Mouse (Mus musculus) kidney, adult 2 months (tissue): ENCODE data around the gene Zfp13.

ENCODE experiments used
- CTCF ChIP-seq: fragments of 200-500 bp; conservative IDR thresholded peaks from 2 replicates; pipeline ENCODE4 v1.5.1; 2011; ENCODE audit warnings: low read depth, mild to moderate bottlenecking, control low read depth, low read length, moderate library complexity, mixed read lengths; ENCODE audit not compliant: insufficient read depth, insufficient read length
- POLR2A ChIP-seq: fragments of 200-500 bp; IDR thresholded peaks from one replicate; pipeline ENCODE4 v1.6.1; 2011; ENCODE audit warnings: low read depth, low read length, control low read depth

DNA sequence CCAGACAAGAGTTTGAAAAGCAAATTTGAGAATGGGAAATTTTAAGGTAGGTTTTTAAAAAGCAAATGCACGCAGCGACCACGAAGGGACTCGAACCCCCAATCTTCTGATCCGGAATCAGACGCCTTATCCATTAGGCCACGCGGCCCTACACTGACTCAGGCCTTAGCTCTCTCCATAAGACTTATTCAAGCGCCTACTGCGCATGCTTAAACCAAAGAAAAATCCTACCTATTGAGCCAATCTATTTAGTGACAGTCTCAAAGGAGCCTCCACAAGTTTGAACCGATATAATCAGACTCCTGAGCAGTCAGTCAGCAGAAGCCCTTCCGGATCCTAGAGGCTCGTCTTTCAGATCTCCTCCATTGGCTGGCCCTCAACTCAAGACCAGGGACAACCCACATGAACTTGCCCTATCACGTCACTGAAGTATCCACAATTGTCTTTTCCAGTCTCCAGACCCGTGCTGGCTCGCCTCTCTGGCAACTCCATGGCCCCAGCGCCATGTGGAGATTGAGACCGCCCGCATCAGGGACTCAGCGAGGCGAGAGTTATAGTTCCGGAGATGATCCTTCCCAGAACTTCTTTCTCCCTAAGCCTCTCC is 49.0 kb downstream of the Zfp13 start:
- TF ChIP-seq POLR2A (no peak), CTCF (no peak)
